Mouse (Mus musculus) kidney, postnatal 25 days (tissue): ENCODE data around the gene Gm17662.
A peak's percentile ranks its signal among the peaks of the same experiment; 100 is the strongest.

Experiments
- DNase-seq, 2 experiments: peaks; one replicate each; pipeline ENCODE4 v3.0.0; 2021; ENCODE audit warnings: mixed read lengths in 2 of 2

Gm17662 gene

GRCm38 (mm10) chr4:104857029-104857428 is at the start of gene Gm17662:
Gm17662 (plus strand) TSS chr4:104857329.
- no peak for DNase-seq

GRCm38 (mm10) chr4:104810710-104811286 is 46.3 kb upstream of the Gm17662 start:
- no peak for DNase-seq

- no peak for DNase-seq
Observed at GRCm38 (mm10) chr4:104813617-104814016, 43.5 kb upstream of the Gm17662 start.

- DNase-seq = no peak
Observed at GRCm38 (mm10) chr4:104816519-104817232, 40.5 kb upstream of the Gm17662 start.

GRCm38 (mm10) chr4:104817509-104817908 is 39.6 kb upstream of the Gm17662 start:
- no peak for DNase-seq

GRCm38 (mm10) chr4:104818986-104819385 is 38.1 kb upstream of the Gm17662 start:
- no peak for DNase-seq

- DNase-seq = no peak
Observed at GRCm38 (mm10) chr4:104819891-104820290, 37.2 kb upstream of the Gm17662 start.

- no peak for DNase-seq
Observed at GRCm38 (mm10) chr4:104823597-104824101, 33.5 kb upstream of the Gm17662 start.

- DNase-seq = peak; percentile 67 to 77
Observed at GRCm38 (mm10) chr4:104824381-104825077, 32.6 kb upstream of the Gm17662 start.

GRCm38 (mm10) chr4:104828939-104829338 is 28.2 kb upstream of the Gm17662 start:
- DNase-seq = no peak

- DNase-seq = no peak
Observed at GRCm38 (mm10) chr4:104835096-104835495, 22.0 kb upstream of the Gm17662 start.

GRCm38 (mm10) chr4:104838342-104838741 is 18.8 kb upstream of the Gm17662 start:
- DNase-seq = no peak

GRCm38 (mm10) chr4:104842204-104842603 is 14.9 kb upstream of the Gm17662 start:
- no peak for DNase-seq

- DNase-seq = no peak
Observed at GRCm38 (mm10) chr4:104843546-104843945, 13.6 kb upstream of the Gm17662 start.

GRCm38 (mm10) chr4:104855216-104855615 is 1.9 kb upstream of the Gm17662 start:
- no peak for DNase-seq

- DNase-seq = no peak
Observed at GRCm38 (mm10) chr4:104857823-104858222, 694 bp downstream of the Gm17662 start.

GRCm38 (mm10) chr4:104861241-104861640 is 4.1 kb downstream of the Gm17662 start:
- DNase-seq = peak in 1 of 2 experiments; percentile 33

- no peak for DNase-seq
Observed at GRCm38 (mm10) chr4:104864397-104864796, 7.3 kb downstream of the Gm17662 start.

GRCm38 (mm10) chr4:104869581-104869980 is 12.5 kb downstream of the Gm17662 start:
- DNase-seq = peak; percentile 83 to 91

- no peak for DNase-seq
Observed at GRCm38 (mm10) chr4:104870196-104870595, 13.1 kb downstream of the Gm17662 start.

- DNase-seq = no peak
Observed at GRCm38 (mm10) chr4:104875832-104876231, 18.7 kb downstream of the Gm17662 start.

GRCm38 (mm10) chr4:104876323-104876722 is 19.2 kb downstream of the Gm17662 start, which contains the start of gene C8a:
C8a (minus strand) TSS chr4:104876398.
- no peak for DNase-seq

GRCm38 (mm10) chr4:104887486-104887885 is 30.4 kb downstream of the Gm17662 start:
- DNase-seq = peak; percentile 46 to 64
